Mouse (Mus musculus) neutrophil, adult 5-6 weeks (primary cell): Measurements from ENCODE around the gene BC017158. TPM values are rescaled to one million over a fixed set of nuclear protein-coding genes. Genes with fewer than 3 reads are reported as not detected.

ENCODE experiments used
- ATAC-seq: fragments of 151-379, 151-347 bp; 2 replicates; pipeline ENCODE4 v1.8.0; 2017; ENCODE audit warnings: mild to moderate bottlenecking, moderate TSS enrichment; ENCODE audit not compliant: insufficient number of reproducible peaks, poor library complexity, low FRiP score, severe bottlenecking; ENCODE audit errors: extremely low read depth
- total RNA-seq: library from RNA; stranded (forward); fragments of 200-1000 nt; gene quantifications from 2 replicates; pipeline ENCODE4 v1.2.3, GENCODE M21; 2017

Gene BC017158
- total RNA-seq, 1 experiment from 2014 or later: 10.4 TPM

DNA sequence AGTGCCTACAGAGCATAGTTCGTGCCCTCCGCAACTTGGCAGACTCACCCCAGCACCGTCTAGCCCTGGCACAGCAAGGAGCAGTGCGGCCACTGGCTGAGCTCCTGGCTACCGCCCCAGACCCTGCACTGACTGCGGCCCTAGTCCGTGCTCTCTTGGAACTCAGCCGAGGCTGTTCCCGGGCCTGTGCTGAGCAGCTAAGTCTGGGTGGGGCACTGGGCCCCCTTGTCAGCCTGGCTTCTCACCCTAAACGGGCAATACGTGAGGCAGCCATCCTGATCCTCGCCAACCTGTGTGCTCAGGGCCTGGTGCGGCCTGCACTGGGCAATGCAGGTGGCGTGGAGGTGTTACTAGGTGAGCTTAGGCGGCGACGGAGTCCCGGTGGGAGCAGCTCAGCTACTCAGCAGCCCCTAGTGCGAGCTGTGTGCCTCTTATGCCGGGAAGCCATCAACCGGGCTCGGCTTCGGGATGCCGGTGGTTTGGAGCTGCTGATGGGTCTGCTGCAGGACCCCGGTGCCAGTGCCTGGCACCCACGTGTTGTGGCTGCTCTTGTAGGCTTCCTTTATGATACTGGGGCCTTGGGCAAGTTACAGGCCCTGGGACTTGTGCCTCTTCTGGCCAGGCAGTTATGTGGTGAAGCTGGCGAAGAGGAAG lies 57.7 kb downstream of the BC017158 start:
- ATAC-seq: no peak

DNA sequence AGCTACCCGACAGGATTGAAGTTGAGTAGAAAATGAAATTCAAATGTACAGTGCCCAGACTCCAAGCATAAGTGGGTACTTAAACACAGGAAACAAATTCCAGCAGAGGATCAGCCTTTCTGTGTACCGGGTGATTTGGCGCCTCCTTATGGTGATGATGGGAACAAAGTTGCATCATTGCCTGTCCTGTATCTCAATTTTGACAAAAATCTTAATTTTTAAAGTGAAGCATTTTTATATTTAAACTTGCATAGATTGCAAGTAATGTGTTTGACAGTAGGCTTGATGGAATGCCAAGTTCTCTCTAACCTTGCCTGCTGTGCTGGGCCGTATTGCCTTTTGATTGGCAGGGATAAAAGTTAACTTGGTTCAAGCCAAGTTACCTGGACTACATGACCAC lies 59.0 kb downstream of the BC017158 start:
- ATAC-seq: no peak

DNA sequence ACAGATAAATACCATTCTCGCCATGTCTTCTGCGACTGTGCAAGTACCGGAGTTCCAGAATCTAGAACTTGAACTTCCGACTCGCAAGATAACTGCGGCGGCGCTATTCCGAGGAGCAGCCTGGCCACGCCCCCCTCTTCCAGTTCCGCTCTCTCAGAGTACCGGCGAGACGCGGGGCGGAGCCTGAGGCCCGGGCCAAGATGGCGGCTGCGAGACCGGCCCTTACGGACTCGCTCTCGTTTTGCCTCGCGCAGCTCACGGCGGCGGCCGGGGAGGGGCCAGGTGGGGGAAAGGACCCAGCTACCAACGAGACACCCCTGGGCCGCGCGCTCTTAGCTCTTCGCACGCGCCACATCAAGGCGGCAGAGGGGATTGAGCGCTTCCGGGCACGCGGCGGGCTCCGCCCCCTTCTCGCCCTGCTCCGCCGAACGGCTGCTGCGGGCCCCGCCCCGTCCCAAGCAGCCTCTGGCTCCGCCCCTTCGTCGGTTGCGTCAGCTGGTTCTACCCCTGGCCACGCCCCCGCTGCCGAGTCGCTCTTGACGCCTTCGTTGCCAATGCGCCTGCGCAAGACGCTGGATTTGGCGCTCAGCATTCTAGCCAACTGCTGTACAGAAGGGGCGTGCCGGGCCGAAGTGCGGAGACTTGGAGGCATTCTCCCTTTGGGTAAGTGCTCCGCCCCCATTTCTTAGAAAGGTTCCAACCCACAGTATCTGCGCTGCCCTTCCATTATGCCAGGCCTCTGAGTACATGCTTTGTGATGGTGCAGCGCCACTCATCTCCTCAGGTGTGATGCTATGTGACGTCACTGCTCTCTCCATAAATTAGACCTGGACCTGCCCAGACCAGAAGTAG lies 59.8 kb downstream of the BC017158 start, which contains the start of gene 9130023H24Rik:
Gene 9130023H24Rik (minus strand): TSS at position 105 of the 852 bp plus-strand sequence.
- ATAC-seq: peak; percentile 74

DNA sequence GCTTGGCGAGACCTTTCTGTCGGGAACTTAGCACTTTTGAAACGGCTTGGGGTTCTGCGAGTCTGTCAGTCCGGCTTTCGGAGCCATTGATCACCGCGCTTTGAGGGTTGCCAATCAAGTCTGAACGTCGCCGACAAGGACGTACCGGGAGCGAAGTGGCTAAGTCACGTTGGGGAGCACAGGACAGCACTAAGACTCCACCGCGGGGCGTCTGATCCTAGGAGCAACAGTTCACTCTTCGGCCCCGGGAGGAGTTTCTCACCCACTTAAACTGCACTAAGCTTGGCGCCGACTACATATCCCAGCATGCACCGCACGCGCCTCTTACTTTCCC lies 60.4 kb downstream of the BC017158 start:
- ATAC-seq: no peak

DNA sequence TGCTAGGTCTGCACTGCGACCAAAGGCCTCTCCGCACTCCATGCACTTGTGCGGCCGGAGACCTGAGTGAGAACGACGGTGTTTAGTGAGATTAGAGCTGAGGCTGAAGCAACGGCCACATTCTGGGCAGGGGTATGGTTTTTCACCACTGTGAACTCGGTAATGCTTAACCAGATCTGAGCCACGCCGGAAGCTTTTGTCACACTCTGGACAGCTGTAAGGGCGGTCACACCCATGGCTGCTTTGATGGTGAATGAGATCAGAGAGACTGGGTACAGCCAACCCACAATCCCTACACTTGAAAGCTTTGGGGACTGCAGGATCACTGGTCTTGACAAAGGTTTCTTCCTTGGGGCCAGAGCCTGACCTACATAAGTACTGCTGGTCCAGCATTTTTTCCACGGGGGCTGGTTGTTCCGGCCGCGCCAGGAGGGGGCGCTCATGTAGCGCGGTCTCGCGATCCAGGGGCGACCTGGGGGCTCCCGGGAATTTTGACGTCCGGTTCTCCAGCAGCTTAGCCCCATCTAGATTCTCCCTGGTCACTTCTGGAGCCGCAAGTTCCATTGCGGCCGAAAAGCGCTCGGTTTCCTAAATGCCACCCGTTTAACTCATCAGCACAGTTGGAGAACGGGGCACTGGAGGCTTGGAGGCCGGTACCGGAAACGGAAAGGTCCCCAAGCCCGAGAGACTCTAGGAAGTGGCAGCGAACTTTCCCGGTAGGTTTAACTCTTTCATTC lies 60.9 kb downstream of the BC017158 start, which contains the start of gene Armc5:
Gene Armc5 (plus strand): TSS at position 487 of the 737 bp plus-strand sequence.
- no peak for ATAC-seq

DNA sequence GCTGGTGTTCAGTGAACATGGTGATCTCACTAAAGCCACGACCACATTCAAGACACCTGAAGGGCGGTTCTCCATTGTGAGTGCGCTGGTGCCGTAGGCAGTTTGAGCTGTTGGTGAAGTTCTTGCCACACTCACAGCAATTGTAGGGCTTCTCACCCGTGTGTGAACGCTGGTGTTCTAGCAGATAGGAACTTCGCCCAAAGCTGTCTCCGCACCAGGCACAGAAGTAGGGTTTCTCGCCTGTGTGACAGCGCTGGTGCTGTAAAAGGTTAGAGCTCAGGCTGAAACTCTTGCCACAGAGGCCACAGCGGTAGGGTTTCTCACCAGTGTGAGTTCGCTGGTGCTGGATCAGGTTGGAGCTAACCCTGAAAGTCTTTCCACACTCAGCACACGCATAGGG lies 61.5 kb downstream of the BC017158 start:
- ATAC-seq: no peak

DNA sequence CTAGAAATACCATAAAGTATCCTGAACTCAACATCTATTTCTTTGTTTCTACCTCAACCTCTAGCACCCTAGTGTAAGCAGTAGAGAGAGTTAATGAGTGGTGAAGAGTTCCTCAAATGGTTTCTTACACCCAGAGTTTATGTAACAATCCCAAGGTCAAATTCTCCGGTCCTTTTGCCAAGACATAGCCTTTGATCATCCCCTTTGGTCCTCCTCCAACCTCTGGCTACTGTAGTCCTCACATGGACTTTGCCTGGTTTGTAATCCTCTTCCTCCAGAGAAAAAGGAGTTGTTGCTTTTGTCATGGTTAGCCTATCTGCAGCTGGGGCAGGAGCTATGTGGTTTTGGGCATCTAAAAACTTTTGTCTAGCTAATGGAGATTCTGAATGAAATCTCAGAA lies 62.5 kb downstream of the BC017158 start:
- no peak for ATAC-seq

DNA sequence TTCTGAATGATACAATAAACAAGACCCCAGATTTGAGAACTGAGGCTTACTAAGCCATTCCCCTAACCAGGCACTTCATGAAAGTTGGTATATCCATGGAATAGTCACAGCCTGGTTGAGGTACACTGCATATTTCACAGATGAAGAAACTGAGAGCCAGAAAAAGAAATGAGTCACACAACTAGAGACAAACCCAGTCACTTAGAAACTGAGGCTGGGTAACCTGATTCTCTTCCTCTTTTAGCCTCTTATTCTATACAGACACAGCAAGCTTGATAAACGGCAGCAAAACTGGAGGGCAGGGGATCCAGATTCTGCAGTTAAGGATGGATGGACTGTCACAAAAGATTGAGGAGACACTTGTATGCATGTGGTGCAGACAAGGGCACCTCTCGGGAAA lies 63.2 kb downstream of the BC017158 start:
- ATAC-seq: no peak

DNA sequence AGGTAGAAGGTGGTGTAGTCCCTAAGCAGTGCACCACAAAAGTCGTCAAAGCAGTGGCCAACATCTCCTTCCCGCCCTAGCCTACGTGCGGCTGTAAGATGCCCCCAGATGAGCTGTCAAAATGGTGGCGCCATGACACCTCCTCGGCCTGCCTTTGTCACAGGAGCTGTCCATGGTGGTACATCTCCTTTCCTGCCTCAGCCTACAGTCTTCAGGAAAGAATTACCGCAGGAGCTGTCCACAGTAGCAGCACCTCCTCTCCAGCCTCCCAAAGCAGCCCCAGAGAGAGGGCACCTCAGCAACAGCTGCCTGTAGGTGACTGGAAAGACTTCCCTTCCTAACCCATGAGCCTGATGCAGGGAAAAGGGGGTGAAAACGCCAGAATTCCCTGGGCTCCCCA lies 66.2 kb downstream of the BC017158 start:
- ATAC-seq: no peak

Other genes starting within 250 kb of the BC017158 start
- 339 and 346 TPM in 2 replicates for gene Itgam, start 235.5 kb downstream of the BC017158 start, total RNA-seq
- gene Gm49368, start 235.5 kb downstream of the BC017158 start, total RNA-seq: 23.6 and 30.6 TPM in 2 replicates
- 44.3 and 62.5 TPM in 2 replicates for gene Itgax, start 168.6 kb downstream of the BC017158 start, total RNA-seq
- 0.12 and 1.8 TPM in 2 replicates for gene Itgad, start 143.8 kb downstream of the BC017158 start, total RNA-seq
- gene Cox6a2, start 91.8 kb downstream of the BC017158 start, total RNA-seq: not detected in 2 replicates
- gene Armc5, start 60.8 kb downstream of the BC017158 start, total RNA-seq: 5.8 and 7.1 TPM in 2 replicates
- gene 9130023H24Rik, start 60.1 kb downstream of the BC017158 start, total RNA-seq: 5.2 and 5.6 TPM in 2 replicates
- 0.70 and 1.2 TPM in 2 replicates for gene Tgfb1i1, start 51.4 kb downstream of the BC017158 start, total RNA-seq
- not detected in 2 replicates for gene Slc5a2, start 32.5 kb downstream of the BC017158 start, total RNA-seq
- 27.0 and 28.9 TPM in 2 replicates for gene Rgs10, start 120.6 kb upstream of the BC017158 start, total RNA-seq
- gene Tial1, start 163.5 kb upstream of the BC017158 start, total RNA-seq: 98.0 and 109 TPM in 2 replicates
- gene Bag3, start 225.4 kb upstream of the BC017158 start, total RNA-seq: 0.70 and 0.98 TPM in 2 replicates